Mouse (Mus musculus) ES-Bruce4 (cell line): ENCODE measurements at regions not wholly inside any gene's neighbourhood (a gene's known extent, or its start where the extent isn't known, plus 50 kb on each side); places are given as distances from the start of the nearest gene placed in this dataset.

ENCODE experiments used
- CTCF ChIP-seq: IDR thresholded peaks from one replicate; pipeline ENCODE4 v1.8.1; 2011; ENCODE audit warnings: low read depth, low read length
- EP300 ChIP-seq: IDR thresholded peaks from 2 replicates; pipeline ENCODE4 v1.6.1; 2011; ENCODE audit warnings: low read depth, low read length; ENCODE audit not compliant: insufficient read depth
- POLR2A ChIP-seq: IDR thresholded peaks from one replicate; pipeline ENCODE4 v1.8.1; 2011; ENCODE audit warnings: low read length; ENCODE audit not compliant: insufficient read depth

- TF ChIP-seq CTCF (no peak), POLR2A (no peak), EP300 (no peak)
Observed at GRCm38 (mm10) chr16:58155538-58155937, 252.7 kb upstream of the Dcbld2 start.
